Mouse (Mus musculus): ENCODE data around the gene Ptprn.

DNA sequence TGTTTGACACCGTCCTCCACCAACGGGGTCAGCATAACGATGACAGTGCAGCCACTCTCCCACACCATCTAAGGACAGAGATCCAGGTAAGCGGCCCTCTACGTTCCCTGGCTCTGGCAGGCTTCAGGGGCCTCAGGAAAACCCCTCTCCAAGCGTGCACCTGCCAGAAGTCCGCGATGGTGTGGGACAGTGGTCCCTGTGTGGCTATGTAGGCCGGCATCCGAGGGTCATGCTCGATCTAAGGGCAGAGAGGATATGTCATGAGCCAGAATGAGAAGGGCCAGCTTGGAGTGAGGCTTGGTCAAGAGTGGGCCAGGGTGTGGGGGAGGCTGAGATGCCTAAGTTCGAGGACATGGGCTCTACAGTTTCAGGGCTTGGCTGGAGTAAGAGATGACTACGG, 12.0 kb downstream of the Ptprn start:
- no peak for TF ChIP-seq POLR2A (IDR thresholded peaks at IDR 0.05; ENCODE audit: insufficient read length, low read depth)
- TF ChIP-seq MAX (IDR thresholded peaks at IDR 0.05; ENCODE audit: low read depth), result no peak
- no peak for TF ChIP-seq E2F4 (IDR thresholded peaks at IDR 0.05; ENCODE audit: insufficient read depth)
- TF ChIP-seq CEBPB (IDR thresholded peaks at IDR 0.05; ENCODE audit: insufficient read depth, poor library complexity, severe bottlenecking), result no peak
- no peak for TF ChIP-seq MYOG (IDR thresholded peaks at IDR 0.05; ENCODE audit: control insufficient read depth in 1 of 3, insufficient read depth in 1 of 3, insufficient read length in 2 of 3, low read depth in 2 of 3)
- TF ChIP-seq TCF12 (IDR thresholded peaks at IDR 0.05; ENCODE audit: insufficient read depth, poor library complexity, severe bottlenecking), result no peak
